Comparison of ENCODE assay signal across 26 mouse cellular contexts in the genomic region with DNA sequence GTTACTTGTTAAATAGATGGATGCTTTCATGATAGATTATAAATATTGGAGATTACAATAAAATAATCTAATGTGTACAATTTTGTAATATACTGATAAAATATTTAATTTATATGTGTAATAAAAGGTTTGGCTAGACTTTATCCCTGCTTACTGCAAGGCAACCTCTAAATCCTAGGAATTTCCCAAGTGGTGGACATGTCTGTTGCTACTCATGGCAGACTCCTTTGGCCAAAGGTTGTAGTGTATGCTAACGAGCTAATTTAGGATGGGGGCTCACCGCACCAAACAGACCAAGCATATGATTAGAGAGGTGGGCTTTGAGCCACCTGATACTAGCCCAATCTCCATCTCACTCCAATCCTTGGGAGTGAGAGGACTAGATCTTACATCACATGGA.
DNase-seq lines count a peak whose midpoint lies in the region; ATAC-seq and TF ChIP-seq lines count a peak whose summit lies in the region.
"Had no signal": no experiment of that assay in that cellular context is flagged by ENCODE, and none has a peak within 500 bp of the region (broad histone marks: within the 10 kb centered on the region; RNA-seq: fewer than 3 reads in every experiment).

No protein-coding gene starts in this region.

- TF ChIP-seq CTCF in embryonic fibroblast, embryonic 13.5 days (IDR thresholded peaks at IDR 0.05; ENCODE audit: borderline replicate concordance, insufficient read depth, low read length), result no peak

- peak overlapping the region; percentile 1; the same call in 1 of the 2 replicates for H3K27ac ChIP-seq in kidney, embryonic 15.5 days
- no peak overlapping the region for H3K27ac ChIP-seq in limb, embryonic 12.5 days
- no peak overlapping the region for H3K27ac ChIP-seq in limb, embryonic 10.5 days
- H3K27ac ChIP-seq in embryonic fibroblast, embryonic 13.5 days (ENCODE audit: insufficient read depth, low read length), result peak overlapping the region; percentile 26; the same call in 1 of the 2 replicates
- H3K27ac ChIP-seq: embryonic facial prominence, embryonic 10.5 days; embryonic facial prominence, embryonic 12.5 days; forebrain, embryonic 10.5 days; forebrain, embryonic 12.5 days had no signal

- no peaks in the 10 kb centered on the region for H3K27me3 ChIP-seq in kidney, embryonic 15.5 days
- H3K27me3 ChIP-seq in limb, embryonic 12.5 days, result no peaks in the 10 kb centered on the region
- H3K27me3 ChIP-seq in limb, embryonic 10.5 days (ENCODE audit: low read depth, poor library complexity, severe bottlenecking), result no peaks in the 10 kb centered on the region
- H3K27me3 ChIP-seq: CH12.LX; embryonic facial prominence, embryonic 12.5 days; forebrain, embryonic 12.5 days; Patski had no signal

- no peaks in the 10 kb centered on the region for H3K36me3 ChIP-seq in kidney, embryonic 15.5 days
- no peaks in the 10 kb centered on the region for H3K36me3 ChIP-seq in limb, embryonic 12.5 days
- no peaks in the 10 kb centered on the region for H3K36me3 ChIP-seq in limb, embryonic 10.5 days
- H3K36me3 ChIP-seq: embryonic facial prominence, embryonic 10.5 days; embryonic facial prominence, embryonic 12.5 days; forebrain, embryonic 10.5 days; forebrain, embryonic 12.5 days; G1E had no signal

- H3K4me3 ChIP-seq in kidney, embryonic 15.5 days (replicated peaks), result no peak overlapping the region
- no peak overlapping the region for H3K4me3 ChIP-seq in limb, embryonic 12.5 days (replicated peaks)
- H3K4me3 ChIP-seq in limb, embryonic 10.5 days, result no peak overlapping the region
- no peak overlapping the region for H3K4me3 ChIP-seq in embryonic fibroblast, embryonic 13.5 days (ENCODE audit: insufficient read depth, low read length)
- H3K4me3 ChIP-seq: embryonic facial prominence, embryonic 10.5 days; embryonic facial prominence, embryonic 12.5 days; erythroblast, embryonic 14.5 days; forebrain, embryonic 10.5 days; forebrain, embryonic 12.5 days had no signal

- H3K9ac ChIP-seq in kidney, embryonic 15.5 days, result no peak overlapping the region
- no peak overlapping the region for H3K9ac ChIP-seq in limb, embryonic 12.5 days (replicated peaks)
- H3K9ac ChIP-seq: embryonic facial prominence, embryonic 12.5 days; forebrain, embryonic 12.5 days had no signal

- 0 out of 2 replicates have a peak, but pooled peaks have one; percentile 56 for ATAC-seq in kidney, embryonic 15.5 days (replicated peaks; ENCODE audit: low FRiP score)
- ATAC-seq in limb, embryonic 12.5 days (ENCODE audit: insufficient number of reproducible peaks, insufficient read depth, low FRiP score, low TSS enrichment, low read depth), result peak; percentile 37; the same call in 1 of the 2 replicates
- ATAC-seq: activated CD4-positive, CD25-positive, alpha-beta regulatory T cell, adult 4 months; CD4-positive, CD25-positive, alpha-beta regulatory T cell, adult 4 months; forebrain, embryonic 14.5 days; forebrain, embryonic 16.5 days; Patski had no signal

- H3K4me2 ChIP-seq in kidney, embryonic 15.5 days, result no peak overlapping the region
- no peak overlapping the region for H3K4me2 ChIP-seq in limb, embryonic 12.5 days
- H3K4me2 ChIP-seq: embryonic facial prominence, embryonic 12.5 days; forebrain, embryonic 12.5 days had no signal

- no peaks in the 10 kb centered on the region for H3K9me3 ChIP-seq in kidney, embryonic 15.5 days (replicated peaks)
- H3K9me3 ChIP-seq in limb, embryonic 12.5 days, result no peaks in the 10 kb centered on the region
- no peaks in the 10 kb centered on the region for H3K9me3 ChIP-seq in limb, embryonic 10.5 days (replicated peaks)
- H3K9me3 ChIP-seq: embryonic facial prominence, embryonic 10.5 days; embryonic facial prominence, embryonic 12.5 days; forebrain, embryonic 10.5 days; forebrain, embryonic 12.5 days had no signal

- 60% methylated on average over 2 of the region's 2 CpGs for WGBS in kidney, embryonic 15.5 days
- WGBS in limb, embryonic 12.5 days, result 73% methylated on average over 2 of the region's 2 CpGs
- WGBS in limb, embryonic 10.5 days, result 90% methylated on average over 2 of the region's 2 CpGs

- no peak for DNase-seq in kidney, adult 8-10 months
- no peak for DNase-seq in limb, embryonic 10.5 days (ENCODE audit: low spot score)
- DNase-seq: adrenal gland, adult 8-10 months; adrenal gland, postnatal 14 days; adrenal gland, postnatal 36 days; B cell, adult 2 months; cerebellum, adult 11-12 months; cerebellum, adult 2 months; cerebellum, adult 9-10 months; cerebellum, postnatal 10 days; cerebellum, postnatal 25 days had no signal

- no peak for TF ChIP-seq POLR2A in embryonic fibroblast, embryonic 13.5 days (IDR thresholded peaks at IDR 0.05; ENCODE audit: low read depth, low read length)

- no peaks in the 10 kb centered on the region for H3K4me1 ChIP-seq in kidney, embryonic 15.5 days
- no peaks in the 10 kb centered on the region for H3K4me1 ChIP-seq in limb, embryonic 12.5 days (replicated peaks)
- no peaks in the 10 kb centered on the region for H3K4me1 ChIP-seq in limb, embryonic 10.5 days
- no peaks in the 10 kb centered on the region; the same call in 1 of the 2 replicates for H3K4me1 ChIP-seq in embryonic fibroblast, embryonic 13.5 days (ENCODE audit: control insufficient read depth, insufficient read depth, low read length)
- H3K4me1 ChIP-seq: embryonic facial prominence, embryonic 10.5 days; embryonic facial prominence, embryonic 12.5 days; forebrain, embryonic 10.5 days; forebrain, embryonic 12.5 days had no signal

Comparison
In these comparisons a context has a peak if more than half of its experiments do, and no peak if none do; other contexts are left out.
1. H3K27ac ChIP-seq: peak in kidney, embryonic 15.5 days (single experiment) and embryonic fibroblast, embryonic 13.5 days (single experiment); none in limb, embryonic 12.5 days (single experiment) and limb, embryonic 10.5 days (single experiment).